Mouse (Mus musculus) fat pad, adult 2 months (tissue): ENCODE results near the gene Sugp1.
"Not testable (repeated sequence)": the region's sequence is repeated elsewhere in the genome, so short reads cannot be mapped to it uniquely, and the experiment has no call there.

Source experiments
- DNase-seq: peaks from one replicate; pipeline ENCODE4 v3.0.0-alpha.2; 2011; ENCODE audit warnings: low read depth, low spot score; ENCODE audit errors: extremely low read depth

Gene Sugp1

DNA sequence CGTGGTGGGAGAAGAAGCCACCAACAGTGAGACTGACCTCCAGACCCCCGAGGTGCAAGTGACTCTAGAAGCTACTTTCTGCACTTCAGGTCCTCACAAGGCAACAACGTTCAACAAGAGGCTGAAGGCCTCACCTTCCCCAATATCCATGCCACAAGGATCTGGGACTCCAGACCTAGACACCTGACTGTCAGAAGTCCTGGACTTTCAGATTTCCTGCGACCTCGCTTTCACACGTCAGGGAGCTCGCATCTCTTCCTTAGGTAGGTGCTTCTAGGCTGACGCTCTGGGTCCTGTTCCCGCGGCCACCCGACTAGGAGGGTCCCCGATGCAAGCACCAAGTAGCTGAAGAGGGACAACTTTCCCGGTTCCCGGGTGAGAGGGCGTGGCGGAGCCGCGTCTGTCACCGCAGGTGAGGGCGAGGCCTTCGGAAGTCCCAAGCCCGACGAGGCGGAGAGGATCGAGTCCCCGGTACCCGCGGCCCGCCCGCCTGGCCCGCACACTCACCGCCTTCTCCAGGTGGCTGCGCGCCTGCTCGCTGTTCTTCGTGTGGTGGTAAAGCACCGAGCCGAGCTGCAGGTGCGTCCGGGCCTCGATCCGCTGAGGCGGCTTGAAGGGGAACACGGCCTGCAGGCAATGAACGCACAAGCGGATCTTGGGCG, 597 bp upstream of the Sugp1 start:
- no peak for DNase-seq

DNA sequence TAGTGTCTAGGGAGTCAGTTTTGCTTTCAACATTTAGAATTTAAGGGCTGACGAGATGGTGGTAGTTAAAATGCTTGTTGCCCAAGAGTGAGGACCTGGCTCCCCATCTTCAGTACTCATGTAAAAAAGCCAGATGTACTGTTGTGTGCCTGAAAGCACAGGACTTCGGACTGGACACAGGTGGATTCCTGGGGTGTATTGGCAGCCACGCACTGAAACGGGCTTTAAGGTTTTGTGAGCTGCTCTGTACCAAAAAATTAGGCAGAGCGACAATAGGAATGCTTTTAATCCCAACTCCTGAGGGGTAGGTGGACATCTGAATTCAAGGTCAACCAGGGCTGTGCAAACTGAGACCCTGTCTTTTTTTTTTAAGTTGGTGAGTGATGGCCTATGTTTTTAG, 1.4 kb downstream of the Sugp1 start:
- no peak for DNase-seq

DNA sequence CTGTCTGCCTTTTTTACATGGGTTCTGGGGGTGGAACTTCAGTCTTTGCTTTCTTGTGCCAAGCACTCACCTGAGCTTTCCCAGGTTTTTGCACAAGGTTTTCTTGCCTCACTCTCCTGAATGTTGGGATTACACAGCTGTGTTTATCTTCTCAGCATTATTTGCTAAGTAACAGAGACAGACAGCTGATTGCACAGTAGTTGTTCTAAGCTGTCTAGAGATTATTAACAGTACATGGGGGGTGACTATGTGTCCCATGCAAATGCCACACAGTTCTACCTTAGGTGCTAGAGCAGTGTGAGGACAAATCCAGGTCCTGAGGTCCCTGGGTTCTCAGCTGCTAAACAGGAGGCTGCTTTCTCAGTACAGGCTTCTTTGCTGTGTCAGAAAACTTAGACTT, 7.0 kb downstream of the Sugp1 start:
- no peak for DNase-seq

DNA sequence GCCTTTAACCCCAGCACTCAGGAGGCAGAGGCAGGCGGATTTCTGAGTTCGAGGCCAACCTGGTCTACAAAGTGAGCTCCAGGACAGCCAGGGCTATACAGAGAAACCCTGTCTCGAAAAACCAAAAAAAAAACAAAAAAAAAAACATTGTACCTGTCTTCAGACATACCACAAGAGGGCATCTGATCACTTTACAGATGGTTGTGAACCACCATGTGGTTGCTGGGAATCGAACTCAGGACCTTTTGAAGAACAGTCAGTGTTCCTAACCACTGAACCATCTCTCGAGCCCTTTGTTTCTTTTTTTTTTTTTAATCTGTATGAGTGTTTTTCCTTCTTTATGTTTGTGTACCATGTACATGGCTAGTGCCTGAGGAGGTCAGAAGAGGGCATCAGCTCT, 7.8 kb downstream of the Sugp1 start:
- not testable (repeated sequence) for DNase-seq

DNA sequence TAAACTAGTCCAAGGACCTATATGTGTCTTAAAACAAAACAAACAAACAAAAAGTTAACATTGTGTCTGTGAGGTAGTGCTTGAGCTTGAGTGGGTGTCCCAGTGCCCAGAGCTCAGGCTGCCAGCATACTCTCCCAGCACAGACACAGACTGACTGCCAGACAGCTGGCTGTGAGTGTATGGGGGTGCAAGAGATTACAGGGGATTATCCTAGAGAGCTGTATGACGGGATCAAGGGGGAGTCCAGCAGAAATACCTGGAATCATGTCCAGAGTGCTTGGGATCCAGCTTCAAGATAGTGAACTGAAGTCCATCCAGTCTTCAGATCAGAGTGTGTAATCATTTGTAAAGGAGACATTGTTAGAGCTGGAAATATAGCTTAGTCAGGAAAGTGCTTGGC, 15.1 kb downstream of the Sugp1 start:
- no peak for DNase-seq

DNA sequence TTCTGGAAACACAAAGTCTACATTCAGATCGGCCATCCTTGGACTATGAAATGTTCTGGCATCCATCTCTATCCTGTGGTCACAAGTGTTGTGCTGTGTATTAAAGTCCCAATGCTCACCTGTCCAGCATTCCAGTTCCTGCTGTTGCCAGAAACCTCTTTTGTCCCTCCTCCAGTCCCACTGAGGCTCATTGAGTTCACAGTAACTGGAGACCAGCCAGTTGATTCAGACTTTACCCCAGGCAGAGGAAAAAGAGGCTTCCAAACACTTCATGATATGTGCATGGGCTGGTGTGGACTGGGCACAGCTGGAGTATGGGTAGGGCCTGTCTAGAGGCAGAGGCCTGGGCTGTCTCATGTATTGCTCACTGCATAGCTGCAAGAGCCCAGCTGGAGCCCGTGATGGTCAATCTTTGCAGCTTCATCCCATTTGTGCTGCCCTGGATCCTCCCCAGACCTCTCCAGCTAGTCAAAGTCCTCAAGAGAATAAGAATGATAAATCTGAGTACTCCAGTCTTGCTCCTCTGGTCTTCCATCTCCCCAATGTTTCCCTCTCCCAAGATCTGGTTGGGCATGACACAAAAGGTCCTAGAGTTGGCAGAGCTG, 29.3 kb downstream of the Sugp1 start:
- no peak for DNase-seq

DNA sequence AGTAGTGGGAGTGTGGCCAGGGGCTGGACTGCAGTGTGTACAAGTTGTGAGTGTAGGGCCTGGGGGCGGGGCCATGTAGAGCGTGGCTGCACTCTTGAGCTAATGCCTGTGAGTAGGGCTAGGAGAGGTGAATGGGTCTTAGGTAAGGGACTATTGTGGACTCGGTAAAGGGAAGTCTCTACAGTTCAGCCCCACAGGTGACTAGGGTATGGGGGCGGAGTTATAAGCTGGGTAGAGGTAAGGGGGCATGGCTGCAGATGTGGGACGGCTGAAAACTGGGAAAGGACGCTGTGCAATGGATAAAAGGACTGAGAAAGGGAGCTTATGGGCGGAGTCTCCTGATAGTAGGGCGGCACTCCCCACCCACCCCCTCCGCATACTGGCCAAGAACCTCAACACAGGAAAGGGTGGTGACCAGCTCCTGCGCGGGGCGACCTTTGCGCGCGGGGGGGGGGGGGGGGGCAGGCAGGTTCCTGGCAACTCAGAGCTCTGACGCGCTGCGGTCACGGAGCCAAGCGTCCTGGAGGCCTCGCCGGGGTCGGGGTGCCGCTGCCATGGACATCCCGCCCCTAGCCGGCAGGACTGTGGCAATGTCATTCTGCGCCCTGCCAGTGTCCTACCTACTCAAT, 29.9 kb downstream of the Sugp1 start, which contains the start of gene Tm6sf2:
Gene Tm6sf2 (plus strand): TSS at position 484 of the 629 bp plus-strand sequence.
- no peak for DNase-seq

DNA sequence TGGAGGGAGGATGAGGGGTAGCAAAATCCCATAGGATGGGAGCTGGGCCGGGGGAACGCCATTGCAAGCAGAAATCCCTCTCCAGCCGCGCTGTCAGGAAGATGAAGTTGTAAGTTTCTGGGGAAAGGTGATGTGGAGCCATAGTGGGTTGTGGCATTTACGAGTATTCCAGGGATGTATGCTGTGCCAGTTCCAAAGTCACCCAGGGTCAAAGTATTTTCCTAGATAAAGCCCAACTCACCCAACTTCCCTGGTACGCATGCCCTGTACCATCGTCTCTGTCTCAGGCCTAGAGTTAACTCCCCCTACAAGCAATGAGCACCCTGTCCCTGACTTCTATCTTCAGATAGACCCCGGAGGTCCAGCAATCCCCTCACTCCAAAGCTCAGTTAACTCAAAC, 30.5 kb downstream of the Sugp1 start:
- no peak for DNase-seq

DNA sequence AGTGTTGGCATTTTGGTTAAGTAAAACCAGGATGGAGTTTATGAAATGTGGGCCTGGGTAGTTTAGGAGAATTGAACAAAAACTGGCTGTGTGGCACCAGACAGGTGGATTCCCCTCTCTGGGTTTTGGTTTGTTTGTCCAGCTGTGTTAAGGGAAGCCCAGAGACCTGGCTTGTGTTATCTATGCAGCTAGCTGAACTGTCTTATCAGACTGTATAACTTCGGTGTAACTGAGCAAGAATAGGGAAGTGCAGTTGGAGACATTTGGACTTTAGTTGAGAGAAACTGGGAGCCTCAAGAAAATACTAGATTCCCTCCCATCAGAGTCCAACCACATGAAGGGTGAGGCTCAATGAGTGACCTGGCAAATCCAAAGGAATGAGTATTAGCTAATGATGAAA, 31.1 kb downstream of the Sugp1 start:
- no peak for DNase-seq

DNA sequence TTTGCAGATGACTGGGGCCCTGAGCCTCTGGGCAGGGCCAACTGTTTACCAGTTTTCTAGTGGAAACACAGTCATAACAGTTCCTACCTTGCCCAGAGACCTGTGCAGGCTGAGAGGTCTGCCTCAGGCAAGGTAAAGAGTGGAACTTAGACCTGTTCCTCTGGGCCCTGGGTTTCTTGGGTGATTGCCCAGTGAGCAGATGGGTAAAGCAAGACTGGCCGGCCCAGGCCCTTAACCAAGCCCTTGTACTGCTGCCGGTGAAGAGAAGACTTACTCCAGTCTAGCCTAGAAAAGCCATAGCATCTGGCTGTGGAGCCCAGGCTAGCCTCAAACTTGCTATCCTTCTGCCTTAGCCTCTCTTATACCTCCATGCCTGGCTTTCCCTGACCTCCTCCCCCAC, 39.4 kb downstream of the Sugp1 start:
- no peak for DNase-seq

DNA sequence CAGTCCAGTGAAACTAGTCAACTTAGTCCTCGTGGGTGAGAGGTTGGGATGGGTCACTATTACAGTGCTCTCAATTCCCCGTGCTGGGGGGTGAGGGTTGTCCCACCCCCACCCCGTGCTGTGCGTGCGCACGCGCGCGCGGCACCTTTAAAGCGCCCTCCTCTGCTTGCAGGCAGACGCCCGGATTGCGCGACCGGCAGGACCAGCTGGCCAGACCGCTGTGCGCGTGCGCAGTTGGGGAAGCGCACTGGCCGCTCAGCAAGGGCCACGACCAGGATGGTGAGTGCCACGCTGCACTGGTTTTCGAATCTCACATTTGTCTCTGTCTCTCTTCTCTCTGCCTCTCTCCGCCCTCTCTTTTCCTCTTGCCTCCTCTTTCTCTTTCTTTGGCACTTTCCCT, 40.7 kb downstream of the Sugp1 start, which contains the start of gene Hapln4:
Gene Hapln4 (plus strand): TSS at position 173 of the 400 bp plus-strand sequence.
- DNase-seq = no peak

DNA sequence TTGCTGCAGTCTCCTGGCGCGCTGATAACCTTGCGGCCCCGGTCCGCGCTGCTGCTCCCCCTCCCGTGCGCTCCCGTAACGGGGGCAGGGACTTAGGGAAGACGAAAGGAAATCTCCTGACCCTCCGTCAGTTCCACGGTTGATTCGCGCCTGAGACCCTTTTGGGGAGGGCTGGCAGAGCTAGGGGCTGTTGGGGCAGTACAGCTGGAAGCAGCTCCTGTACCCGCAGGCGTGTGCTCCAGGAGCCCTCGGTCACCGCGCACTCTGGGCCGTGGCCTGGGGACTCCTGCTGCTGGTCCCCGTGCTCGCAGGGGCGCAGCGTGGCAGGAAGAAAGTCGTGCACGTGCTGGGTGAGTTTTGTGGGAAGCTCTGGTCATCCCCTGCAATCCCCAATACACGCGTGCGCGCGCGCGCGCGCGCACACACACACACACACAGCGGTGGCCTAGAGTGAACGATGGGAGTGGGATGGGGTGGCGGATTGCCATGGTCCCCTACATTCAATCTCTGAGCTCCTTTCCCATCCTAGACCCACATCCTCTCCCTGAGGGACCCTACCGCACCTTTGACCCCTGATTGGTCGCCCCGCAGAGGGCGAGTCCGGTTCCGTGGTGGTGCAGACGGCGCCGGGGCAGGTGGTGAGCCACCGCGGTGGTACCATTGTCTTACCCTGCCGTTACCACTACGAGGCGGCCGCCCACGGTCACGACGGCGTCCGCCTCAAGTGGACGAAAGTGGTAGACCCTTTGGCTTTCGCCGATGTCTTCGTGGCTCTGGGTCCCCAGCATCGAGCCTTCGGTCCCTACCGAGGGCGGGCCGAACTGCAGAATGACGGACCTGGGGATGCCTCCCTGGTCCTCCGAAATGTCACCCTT, 41.8 kb downstream of the Sugp1 start:
- no peak for DNase-seq

DNA sequence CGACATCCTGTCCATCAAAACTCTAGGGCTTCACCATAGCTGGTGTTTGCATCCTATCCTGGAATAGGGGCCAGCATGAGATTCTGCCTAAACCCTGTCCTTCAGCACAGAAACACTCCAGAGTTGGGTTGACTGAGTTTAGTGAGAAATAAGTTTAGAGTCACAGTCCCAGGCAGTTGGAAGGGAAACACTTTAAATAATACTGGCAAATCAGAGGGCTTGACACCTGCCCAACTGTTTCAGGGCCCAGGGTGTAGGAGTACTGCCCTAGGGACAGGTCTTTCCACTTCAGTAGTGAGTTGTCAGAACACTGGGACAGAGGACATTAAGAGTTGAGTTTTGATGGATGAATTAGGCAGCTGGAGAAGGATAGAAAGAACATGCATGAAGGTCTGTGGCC, 43.5 kb downstream of the Sugp1 start:
- DNase-seq = no peak

DNA sequence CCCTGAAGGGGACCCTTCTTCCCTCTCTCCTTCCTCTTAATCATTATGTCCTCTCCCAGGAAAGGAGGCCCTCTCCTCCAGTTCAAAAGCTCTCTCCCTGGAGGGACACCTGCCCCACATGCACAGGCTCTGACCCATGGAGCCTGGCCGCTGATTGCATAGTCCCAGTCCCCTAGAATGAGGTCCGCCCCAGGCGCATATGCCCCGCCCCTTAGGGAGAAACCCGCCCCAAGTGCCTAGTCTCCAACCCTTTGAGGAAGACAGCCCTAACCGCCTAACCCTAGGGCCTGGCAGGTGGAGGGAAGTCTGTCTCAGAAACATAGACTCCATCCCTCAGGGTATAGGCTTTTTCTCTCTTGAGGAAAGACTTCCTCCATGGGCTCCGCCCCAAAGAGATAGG, 44.6 kb downstream of the Sugp1 start:
- DNase-seq = no peak

DNA sequence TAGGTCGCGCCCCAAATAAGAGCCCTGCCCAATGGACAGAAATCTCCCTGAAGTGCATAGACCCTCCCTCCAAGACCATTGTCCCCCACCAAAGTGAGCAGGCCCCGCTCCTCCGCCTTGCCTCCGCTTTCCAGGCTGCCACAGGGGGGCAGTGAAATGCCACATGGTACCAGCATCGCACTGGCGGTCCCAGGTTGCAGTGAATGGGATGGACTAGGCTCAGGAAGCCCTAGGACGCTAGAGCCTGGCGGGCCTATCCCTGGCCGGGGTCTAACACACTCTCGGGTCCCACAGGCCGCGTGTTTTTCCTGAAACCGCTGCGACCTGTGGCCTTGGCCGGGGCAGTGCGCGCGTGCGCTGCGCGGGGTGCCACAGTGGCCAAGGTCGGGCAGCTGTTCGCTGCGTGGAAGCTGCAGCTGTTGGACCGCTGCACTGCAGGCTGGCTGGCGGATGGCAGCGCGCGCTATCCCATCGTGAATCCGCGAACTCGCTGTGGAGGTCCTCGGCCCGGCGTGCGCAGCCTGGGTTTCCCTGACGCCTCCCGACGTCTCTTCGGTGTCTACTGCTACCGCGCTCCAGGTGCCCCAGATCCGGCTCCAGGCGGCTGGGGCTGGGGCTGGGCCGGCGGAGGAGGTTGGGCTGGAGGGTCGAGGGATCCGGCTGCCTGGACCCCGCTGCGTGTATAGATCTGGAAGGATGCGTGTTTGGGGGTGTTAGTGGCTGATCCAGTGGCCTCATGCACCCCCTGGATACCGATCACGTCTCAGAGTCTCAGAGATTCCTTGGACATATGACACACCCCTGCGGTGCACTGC, 45.4 kb downstream of the Sugp1 start:
- no peak for DNase-seq

DNA sequence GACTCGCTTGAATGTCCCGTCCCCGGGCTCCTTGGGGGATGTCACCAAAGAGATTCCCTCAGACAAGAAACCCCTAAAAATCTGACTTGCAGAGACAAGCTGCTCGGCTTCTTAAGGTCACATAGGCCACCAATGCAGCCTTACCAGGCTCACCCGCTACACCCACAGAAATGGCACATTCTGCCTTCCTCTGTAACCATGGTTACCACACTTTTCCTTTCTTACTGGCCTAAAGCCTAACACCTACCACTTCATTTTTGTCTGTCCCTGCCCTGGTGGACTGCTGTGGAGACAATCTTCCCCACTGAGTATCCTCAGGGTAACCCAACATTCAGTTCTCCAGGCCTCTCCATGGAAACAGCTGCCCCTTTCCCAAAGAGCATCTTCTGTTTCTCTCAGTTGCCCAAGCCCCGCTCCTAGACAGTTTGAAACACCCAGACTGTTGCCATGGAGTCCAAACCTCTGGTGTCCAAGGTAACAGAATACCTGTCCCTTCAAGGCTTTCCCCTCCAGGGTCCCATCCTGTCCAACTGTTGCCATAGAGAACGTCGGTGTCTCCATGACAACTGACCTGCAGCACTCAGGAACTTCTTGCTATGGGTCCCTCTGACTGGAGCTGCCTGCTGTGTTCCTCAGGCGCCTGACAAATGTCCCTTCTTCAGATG, 46.8 kb downstream of the Sugp1 start:
- no peak for DNase-seq

DNA sequence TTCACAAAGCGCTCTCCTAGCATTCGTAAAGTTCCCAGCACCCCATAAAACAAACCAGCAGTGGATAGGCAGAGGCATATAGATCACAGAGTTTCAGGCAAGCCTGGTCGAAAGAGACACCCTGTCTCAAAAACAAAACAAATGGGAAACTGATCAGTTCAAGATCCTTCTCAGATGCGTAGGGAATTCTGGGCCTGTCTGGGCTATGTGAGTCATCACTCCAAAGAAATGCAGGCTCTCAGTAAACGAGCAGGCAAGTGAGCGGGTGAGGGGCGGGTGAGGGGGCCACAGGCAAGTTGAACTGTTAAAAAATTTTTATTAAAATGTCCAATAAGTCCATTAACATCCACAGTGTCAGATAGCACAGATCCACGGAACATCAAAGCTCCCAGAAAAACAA, 50.2 kb downstream of the Sugp1 start:
- DNase-seq = no peak

DNA sequence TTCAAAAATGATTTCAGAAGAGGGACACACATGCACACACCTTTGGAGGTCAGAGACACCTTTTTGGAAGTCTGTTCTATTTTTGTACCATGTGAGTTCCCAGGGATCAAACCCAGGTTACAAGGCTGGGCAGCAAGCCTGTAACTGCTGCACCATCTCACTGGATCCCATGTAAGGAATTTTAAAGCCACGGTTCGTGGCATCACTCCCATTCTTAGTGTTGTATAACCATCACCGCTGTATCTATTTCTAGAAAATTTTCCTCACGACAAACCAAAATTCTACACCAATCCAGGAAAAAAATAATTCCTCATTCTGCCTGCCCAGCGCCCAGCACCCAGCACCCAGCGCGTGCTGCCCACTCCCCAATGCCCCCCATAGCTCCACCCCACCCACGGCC, 56.7 kb downstream of the Sugp1 start:
- no peak for DNase-seq

DNA sequence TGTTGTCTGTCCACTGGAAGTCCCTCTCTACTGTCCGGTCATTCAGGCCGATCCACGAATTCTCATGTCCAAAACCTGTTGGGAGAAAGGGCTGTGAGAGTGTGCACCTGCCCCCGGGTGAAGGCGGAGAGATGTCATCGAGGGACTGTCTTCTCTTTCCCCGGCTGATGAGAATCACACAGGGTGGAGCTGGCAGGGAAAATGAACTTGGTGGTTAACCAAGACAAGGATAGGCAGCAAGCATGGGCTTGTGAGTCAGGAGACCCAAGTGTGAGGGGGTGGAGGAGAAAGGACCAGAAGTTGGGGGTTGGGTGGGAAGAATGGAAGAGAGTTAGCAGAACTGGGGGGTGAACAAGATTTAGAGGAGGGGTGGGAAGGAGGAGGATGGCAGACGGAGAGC, 57.6 kb downstream of the Sugp1 start:
- DNase-seq = no peak

DNA sequence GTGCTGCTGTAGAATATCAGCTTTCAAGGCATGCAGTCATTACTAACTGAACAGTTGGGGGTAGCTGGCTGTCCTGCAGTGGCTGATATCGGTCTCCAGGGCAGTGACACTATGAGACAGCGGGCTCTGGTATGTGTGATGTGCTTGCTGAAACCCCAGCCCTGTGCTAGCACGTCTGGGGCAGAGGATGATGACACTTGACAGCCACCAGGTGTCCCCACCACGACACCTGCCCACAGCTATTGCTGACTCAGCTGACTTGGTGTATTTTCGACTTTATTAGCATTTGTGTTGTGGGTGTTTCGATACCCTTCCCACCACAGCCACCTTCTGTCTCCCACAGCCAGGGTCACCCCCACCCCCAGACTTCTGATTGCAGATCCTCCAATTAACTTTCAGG, 61.9 kb downstream of the Sugp1 start:
- no peak for DNase-seq
